Mouse (Mus musculus) limb, embryonic 13.5 days (tissue): ENCODE results near the gene Nceh1. TPM values are rescaled to one million over a fixed set of nuclear protein-coding genes. Genes with fewer than 3 reads are reported as not detected.
A peak's percentile ranks its signal among the peaks of the same experiment; 100 is the strongest.

ENCODE experiments used
- ATAC-seq: fragments of 200-750 bp; cut with Nextera tagmentation; 2 replicates; pipeline ENCODE4 v1.8.0; 2017; ENCODE audit warnings: low read depth, moderate number of reproducible peaks, moderate TSS enrichment; ENCODE audit not compliant: low FRiP score
- H3K27ac ChIP-seq: fragments of 300-500 bp; sonication (generic); 2 replicates; pipeline ENCODE4 v1.5.1; 2015; ENCODE audit warnings: inconsistent platforms, mild to moderate bottlenecking, moderate library complexity
- H3K27me3 ChIP-seq: fragments of 300-500 bp; sonication (generic); 2 replicates; pipeline ENCODE4 v1.6.1; 2015; ENCODE audit warnings: mild to moderate bottlenecking, inconsistent platforms
- H3K36me3 ChIP-seq: fragments of 300-500 bp; sonication (generic); 2 replicates; pipeline ENCODE4 v1.6.1; 2015; ENCODE audit warnings: inconsistent platforms, mild to moderate bottlenecking, moderate library complexity
- H3K4me1 ChIP-seq: fragments of 300-500 bp; sonication (generic); 2 replicates; pipeline ENCODE4 v1.6.1; 2015; ENCODE audit warnings: inconsistent platforms
- H3K4me2 ChIP-seq: fragments of 300-500 bp; sonication (generic); replicated peaks from 2 replicates; pipeline ENCODE4 v1.6.1; 2015; ENCODE audit warnings: inconsistent platforms, mild to moderate bottlenecking, moderate library complexity
- H3K4me3 ChIP-seq: fragments of 300-500 bp; sonication (generic); 2 replicates; pipeline ENCODE4 v1.5.1; 2015; ENCODE audit warnings: moderate library complexity, mild to moderate bottlenecking, inconsistent platforms
- H3K9ac ChIP-seq: fragments of 300-500 bp; sonication (generic); 2 replicates; pipeline ENCODE4 v1.6.1; 2015; ENCODE audit warnings: mild to moderate bottlenecking, inconsistent platforms
- H3K9me3 ChIP-seq: fragments of 300-500 bp; sonication (generic); 2 replicates; pipeline ENCODE4 v1.6.1; 2016; ENCODE audit warnings: inconsistent platforms
- WGBS: fragments of 180-500 bp; shearing (Covaris S2); methylation state at CpG from one replicate; pipeline ENCODE4 v1.1.7; 2015; 5-methylcytosine and 5-hydroxymethylcytosine counted together
- polyA plus RNA-seq: library from polyadenylated mRNA; unstranded; fragments of >200 nt; fragmentation: Nextera tagmentation; extraction: Ambion mirVana; gene quantifications from 2 replicates; pipeline ENCODE4 v1.2.1, GENCODE M21; 2015

The Nceh1 gene
- polyA plus RNA-seq, 1 experiment from 2014 or later, result 4.9 TPM

DNA sequence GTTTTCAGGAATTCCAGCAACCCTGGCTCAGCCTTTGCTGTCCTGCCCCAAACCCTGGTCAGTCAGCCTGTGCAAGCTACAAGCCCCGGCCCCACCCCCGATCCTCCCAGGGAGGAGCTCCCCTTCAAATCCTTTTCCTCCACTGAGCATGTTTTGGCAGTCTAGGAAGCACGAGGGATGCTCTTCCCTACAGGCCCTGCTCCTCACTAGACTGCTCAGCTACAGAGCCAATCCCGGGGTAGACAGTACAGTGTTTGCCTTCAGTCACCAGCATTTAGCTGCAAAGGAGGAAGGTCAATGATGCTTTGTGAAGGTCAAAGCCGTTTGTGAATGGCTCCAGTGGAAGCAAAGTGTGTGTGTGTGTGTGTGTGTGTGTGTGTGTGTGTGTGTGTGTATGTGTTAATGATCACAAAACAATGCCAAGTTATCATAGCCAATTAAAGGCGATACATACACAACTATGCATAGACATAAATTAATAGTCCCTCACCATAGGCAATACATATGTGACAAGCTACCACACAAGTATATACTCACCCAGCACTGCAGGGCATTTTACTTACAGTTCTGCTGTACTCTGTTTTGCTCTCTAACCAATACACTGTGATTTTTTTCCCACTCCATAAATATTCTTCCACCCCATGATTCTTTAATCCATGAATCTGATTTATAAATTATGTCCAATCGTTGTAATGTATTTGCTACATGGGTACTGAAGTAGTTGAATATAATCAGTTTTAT, 111.0 kb downstream of the Nceh1 start:
- no peak overlapping the region for H3K27ac ChIP-seq
- no peaks in the 10 kb centered on the region for H3K4me1 ChIP-seq
- H3K9me3 ChIP-seq, result no peaks in the 10 kb centered on the region
- no peaks in the 10 kb centered on the region for H3K36me3 ChIP-seq
- H3K4me2 ChIP-seq, result no peak overlapping the region
- no peak overlapping the region for H3K9ac ChIP-seq
- no peak overlapping the region for H3K4me3 ChIP-seq
- 69% methylated on average over 7 of the region's 7 CpGs for WGBS
- no peak for ATAC-seq
- no peaks in the 10 kb centered on the region for H3K27me3 ChIP-seq

GRCm38 (mm10) chr3:27300451-27300850, 117.7 kb downstream of the Nceh1 start:
- Histone ChIP-seq H3K4me2 (no peak overlapping the region), H3K9ac (no peak overlapping the region), H3K27me3 (no peaks in the 10 kb centered on the region), H3K9me3 (no peaks in the 10 kb centered on the region), H3K36me3 (no peaks in the 10 kb centered on the region), H3K27ac (no peak overlapping the region), H3K4me3 (no peak overlapping the region), H3K4me1 (no peaks in the 10 kb centered on the region)
- 90% methylated on average over 4 of the region's 4 CpGs for WGBS
- no peak for ATAC-seq

- H3K9me3 ChIP-seq, result no peaks in the 10 kb centered on the region
- no peaks in the 10 kb centered on the region for H3K36me3 ChIP-seq
- no peak overlapping the region for H3K27ac ChIP-seq
- no peak for ATAC-seq
- H3K4me1 ChIP-seq, result no peaks in the 10 kb centered on the region
- H3K4me2 ChIP-seq, result no peak overlapping the region
- H3K9ac ChIP-seq, result no peak overlapping the region
- no peak overlapping the region for H3K4me3 ChIP-seq
- WGBS, result 72% methylated on average over 9 of the region's 9 CpGs
- no peaks in the 10 kb centered on the region for H3K27me3 ChIP-seq
These were observed 119.7 kb downstream of the Nceh1 start for GRCm38 (mm10) chr3:27302339-27303022.

DNA sequence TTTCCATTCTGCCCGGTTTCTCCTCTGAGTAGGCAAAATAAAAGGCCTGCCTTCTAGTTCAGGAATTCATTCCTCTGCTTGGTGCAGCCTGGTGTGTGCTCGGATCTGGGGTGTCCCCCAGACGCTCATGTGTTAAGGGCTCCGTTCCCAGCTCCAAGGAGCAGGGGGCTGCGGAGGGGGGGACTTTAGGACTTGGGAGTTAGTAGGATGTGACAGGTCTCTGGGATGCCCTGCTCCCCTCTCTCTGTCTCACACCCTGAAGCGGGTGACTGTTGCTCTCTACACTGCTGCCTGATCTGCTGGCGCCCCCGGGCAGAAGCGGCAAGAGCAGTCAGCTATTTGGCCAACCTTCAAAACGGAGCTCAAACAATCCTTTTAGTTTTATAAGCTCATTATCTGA, 124.0 kb downstream of the Nceh1 start:
- H3K4me1 ChIP-seq, result no peaks in the 10 kb centered on the region
- H3K36me3 ChIP-seq, result no peaks in the 10 kb centered on the region
- WGBS, result 70% methylated on average over 10 of the region's 10 CpGs
- no peak overlapping the region for H3K9ac ChIP-seq
- H3K9me3 ChIP-seq, result no peaks in the 10 kb centered on the region
- no peak for ATAC-seq
- no peak overlapping the region for H3K27ac ChIP-seq
- no peak overlapping the region for H3K4me2 ChIP-seq
- H3K4me3 ChIP-seq, result no peak overlapping the region
- no peaks in the 10 kb centered on the region for H3K27me3 ChIP-seq

- H3K4me1 ChIP-seq, result no peaks in the 10 kb centered on the region
- H3K9me3 ChIP-seq, result no peaks in the 10 kb centered on the region
- H3K27me3 ChIP-seq, result no peaks in the 10 kb centered on the region
- H3K4me3 ChIP-seq, result no peak overlapping the region
- no peak overlapping the region for H3K4me2 ChIP-seq
- 95% methylated on average over 7 of the region's 7 CpGs for WGBS
- no peak for ATAC-seq
- H3K27ac ChIP-seq, result no peak overlapping the region
- no peak overlapping the region for H3K9ac ChIP-seq
- no peaks in the 10 kb centered on the region for H3K36me3 ChIP-seq
These were observed 128.2 kb downstream of the Nceh1 start for GRCm38 (mm10) chr3:27310973-27311372.

DNA sequence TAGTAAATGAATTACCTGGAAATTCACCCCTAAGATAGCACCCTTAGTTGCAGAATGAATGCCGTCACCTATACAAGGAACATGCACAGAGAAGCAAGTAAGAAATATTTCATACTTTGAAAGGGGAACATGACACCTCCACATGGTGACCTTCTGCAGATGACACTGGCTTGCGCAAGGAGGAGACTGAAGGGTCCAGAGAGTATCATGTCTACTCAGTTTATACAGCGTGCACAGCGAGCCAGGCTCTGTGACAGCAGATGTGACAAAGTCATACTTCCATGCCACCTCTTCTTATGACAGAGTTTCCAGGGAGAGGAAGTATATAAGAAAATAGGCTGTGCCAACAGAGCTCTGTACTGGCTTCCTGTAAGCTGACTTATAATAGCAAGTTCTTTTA, 128.7 kb downstream of the Nceh1 start:
- no peak overlapping the region for H3K4me3 ChIP-seq
- H3K9me3 ChIP-seq, result no peaks in the 10 kb centered on the region
- no peaks in the 10 kb centered on the region for H3K27me3 ChIP-seq
- no peak overlapping the region for H3K4me2 ChIP-seq
- no peak overlapping the region for H3K9ac ChIP-seq
- ATAC-seq, result no peak
- WGBS, result 93% methylated on average over 4 of the region's 4 CpGs
- H3K36me3 ChIP-seq, result no peaks in the 10 kb centered on the region
- no peak overlapping the region for H3K27ac ChIP-seq
- peaks cover under 1% of the 10 kb centered on the region; the same call in 1 of the 2 replicates for H3K4me1 ChIP-seq

DNA sequence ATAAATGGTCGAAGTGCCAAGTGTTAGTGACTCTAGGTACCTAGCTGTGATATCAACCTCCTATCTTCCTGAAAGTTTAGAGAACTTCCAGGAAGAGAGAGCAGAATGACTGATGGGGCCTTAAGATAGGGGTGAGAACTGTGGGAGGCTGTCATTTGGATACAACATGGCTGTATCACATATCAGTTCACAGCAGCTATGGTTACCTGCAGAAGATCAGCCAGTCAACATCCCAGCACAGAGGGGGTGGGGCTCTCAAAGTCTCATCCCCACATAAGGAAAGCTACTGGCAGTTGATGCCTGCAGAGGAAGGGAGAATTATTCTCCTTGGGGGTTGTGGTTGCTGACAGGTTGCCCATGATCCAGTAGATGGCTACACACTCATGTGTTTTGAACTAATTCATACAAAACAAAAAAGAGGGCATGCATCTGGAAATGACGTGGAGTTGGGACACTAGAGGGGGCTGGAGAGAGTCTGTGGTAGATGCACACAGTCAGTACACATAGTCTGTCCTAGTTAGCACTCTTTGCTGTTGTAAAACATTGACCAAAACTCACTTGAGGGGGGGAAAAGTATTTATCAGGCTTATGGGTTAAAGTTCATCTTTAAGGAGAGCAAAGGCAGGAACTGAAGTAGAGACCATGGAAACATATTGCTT, 131.9 kb downstream of the Nceh1 start:
- Histone ChIP-seq H3K9me3 (no peaks in the 10 kb centered on the region), H3K36me3 (no peaks in the 10 kb centered on the region), H3K4me1 (peaks cover 10% of the 10 kb centered on the region), H3K4me3 (no peak overlapping the region), H3K27me3 (no peaks in the 10 kb centered on the region), H3K4me2 (no peak overlapping the region), H3K9ac (no peak overlapping the region), H3K27ac (no peak overlapping the region)
- ATAC-seq, result no peak
- 67% methylated on average over 2 of the region's 2 CpGs for WGBS

DNA sequence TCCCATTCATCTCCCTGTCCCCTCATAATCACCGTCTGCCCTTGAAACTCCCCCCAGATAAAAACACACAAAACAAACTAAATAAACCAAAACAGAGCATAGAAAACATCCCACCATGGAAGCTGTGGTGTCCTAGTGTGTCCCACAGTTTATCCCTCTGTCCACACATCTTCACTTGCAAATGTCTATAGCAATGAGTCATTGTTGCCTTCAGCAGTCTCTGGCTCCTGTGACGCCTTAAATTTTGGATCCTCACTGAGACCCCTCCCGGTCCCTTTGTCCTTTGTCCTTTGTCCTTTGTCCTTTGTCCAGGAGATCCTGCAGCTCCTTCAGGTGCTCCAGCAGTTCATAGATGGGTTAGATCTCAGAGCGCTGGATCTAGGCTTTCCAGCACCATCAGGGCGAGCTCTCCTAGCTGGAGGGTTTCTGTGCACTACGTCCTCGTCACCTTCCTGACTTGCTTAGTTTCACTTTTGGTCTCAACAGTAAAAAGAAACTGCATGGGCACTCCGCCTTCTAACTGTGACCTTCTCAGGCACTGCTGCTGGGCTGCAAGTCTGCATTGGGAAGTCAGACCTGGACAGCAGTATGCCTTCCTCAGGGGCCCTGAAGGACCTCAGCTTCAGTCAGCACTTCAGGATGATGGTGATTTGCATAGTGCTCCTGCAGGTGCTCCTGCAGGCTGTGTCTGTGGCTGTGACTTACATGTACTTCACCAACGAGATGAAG, 134.0 kb downstream of the Nceh1 start, which contains the start of gene Tnfsf10:
Gene Tnfsf10 (plus strand): TSS at position 470 of the 729 bp plus-strand sequence.
- Histone ChIP-seq H3K4me2 (peak within 1 kb of the TSS; percentile 49), H3K27ac (no peak within 1 kb of the TSS), H3K9me3 (no peaks in the 10 kb centered on the region), H3K36me3 (no peaks in the 10 kb centered on the region), H3K27me3 (no peaks in the 10 kb centered on the region), H3K4me3 (no peak within 1 kb of the TSS), H3K9ac (no peak within 1 kb of the TSS; the same call in 1 of the 2 replicates), H3K4me1 (peaks cover 10% of the 10 kb centered on the region)
- WGBS, result 68% methylated on average over 9 of the region's 9 CpGs
- no peak for ATAC-seq

DNA sequence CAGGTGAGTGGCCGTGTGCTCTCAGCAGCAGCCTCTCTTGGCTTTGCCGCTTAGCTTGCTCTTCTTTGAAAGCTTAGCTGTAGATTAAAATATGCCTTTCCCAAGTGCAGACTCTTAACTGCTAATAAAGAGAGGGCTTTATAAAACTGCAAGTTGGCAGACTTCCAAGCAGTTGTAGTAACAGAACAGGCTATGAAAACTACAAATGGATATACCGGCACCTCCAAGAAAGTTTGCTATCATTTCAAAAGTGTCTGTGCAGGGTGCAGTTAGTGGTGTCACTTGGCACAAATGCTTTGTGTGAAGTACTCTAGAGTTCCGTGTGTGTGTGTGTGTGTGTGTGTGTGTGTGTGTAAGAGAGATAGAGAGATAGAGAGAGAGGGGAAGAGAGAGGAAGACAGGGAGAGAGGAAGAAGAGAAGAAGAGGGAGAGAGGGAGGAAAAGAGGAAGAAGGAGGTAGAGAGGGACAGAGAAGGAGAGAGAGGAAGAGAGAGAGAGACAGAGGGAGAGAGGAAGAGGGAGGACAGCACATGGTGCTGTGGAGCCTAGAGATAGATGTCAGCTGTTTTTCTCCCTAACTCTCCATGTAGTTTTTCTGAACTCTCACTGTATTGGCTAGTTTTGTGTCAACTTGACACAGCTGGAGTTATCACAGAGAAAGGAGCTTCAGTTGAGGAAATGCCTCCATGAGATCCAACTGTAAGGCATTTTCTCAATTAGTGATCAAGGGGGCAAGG, 134.7 kb downstream of the Nceh1 start:
- no peaks in the 10 kb centered on the region for H3K9me3 ChIP-seq
- H3K27ac ChIP-seq, result no peak overlapping the region
- no peak overlapping the region; the same call in 1 of the 2 replicates for H3K9ac ChIP-seq
- ATAC-seq, result peak; percentile 36; the same call in 1 of the 2 replicates
- no peak overlapping the region for H3K4me3 ChIP-seq
- H3K4me2 ChIP-seq, result peak overlapping the region; percentile 49
- peaks cover 10% of the 10 kb centered on the region for H3K4me1 ChIP-seq
- no peaks in the 10 kb centered on the region for H3K36me3 ChIP-seq
- 42% methylated on average over 4 of the region's 4 CpGs for WGBS
- H3K27me3 ChIP-seq, result no peaks in the 10 kb centered on the region

GRCm38 (mm10) chr3:27319650-27320049, 136.9 kb downstream of the Nceh1 start:
- no peak overlapping the region for H3K9ac ChIP-seq
- WGBS, result 84% methylated on average over 1 of the region's 1 CpGs
- peaks cover 18% of the 10 kb centered on the region for H3K4me1 ChIP-seq
- no peak overlapping the region for H3K4me3 ChIP-seq
- no peak overlapping the region for H3K4me2 ChIP-seq
- no peaks in the 10 kb centered on the region for H3K36me3 ChIP-seq
- ATAC-seq, result no peak
- H3K27me3 ChIP-seq, result no peaks in the 10 kb centered on the region
- H3K9me3 ChIP-seq, result no peaks in the 10 kb centered on the region
- H3K27ac ChIP-seq, result no peak overlapping the region

GRCm38 (mm10) chr3:27320613-27321495, 138.1 kb downstream of the Nceh1 start:
- peaks cover 18% of the 10 kb centered on the region for H3K4me1 ChIP-seq
- H3K27ac ChIP-seq, result no peak overlapping the region
- no peak overlapping the region for H3K4me3 ChIP-seq
- no peaks in the 10 kb centered on the region for H3K27me3 ChIP-seq
- ATAC-seq, result no peak
- H3K36me3 ChIP-seq, result no peaks in the 10 kb centered on the region
- 78% methylated on average over 9 of the region's 9 CpGs for WGBS
- no peaks in the 10 kb centered on the region for H3K9me3 ChIP-seq
- no peak overlapping the region for H3K9ac ChIP-seq
- no peak overlapping the region for H3K4me2 ChIP-seq
